Mouse (Mus musculus) kidney, postnatal 0 days (tissue): ENCODE results near the gene Bcl2a1c. TPM values are rescaled to one million over a fixed set of nuclear protein-coding genes. Genes with fewer than 3 reads are reported as not detected.
A peak's percentile ranks its signal among the peaks of the same experiment; 100 is the strongest.
"Not testable (repeated sequence)": the region's sequence is repeated elsewhere in the genome, so short reads cannot be mapped to it uniquely, and the experiment has no call there.

Source experiments
- ATAC-seq: fragments of 200-750 bp; cut with Nextera tagmentation; replicated peaks from 2 replicates; pipeline ENCODE4 v1.8.0; 2017; ENCODE audit warnings: low read depth, moderate number of reproducible peaks, moderate TSS enrichment, moderate library complexity; ENCODE audit not compliant: low FRiP score
- DNase-seq: peaks from one replicate; pipeline ENCODE4 v3.0.0-alpha.2; 2016; ENCODE audit warnings: low spot score
- H3K27ac ChIP-seq: fragments of 300-500 bp; sonication (generic); 2 replicates; pipeline ENCODE4 v1.5.1; 2014; ENCODE audit warnings: mild to moderate bottlenecking
- H3K27me3 ChIP-seq: fragments of 300-500 bp; sonication (generic); 2 replicates; pipeline ENCODE4 v1.6.1; 2014; ENCODE audit warnings: low read length, mixed read lengths; ENCODE audit not compliant: insufficient read depth
- H3K36me3 ChIP-seq: fragments of 300-500 bp; sonication (generic); 2 replicates; pipeline ENCODE4 v1.6.1; 2014; ENCODE audit warnings: low read length, mixed read lengths; ENCODE audit not compliant: insufficient read depth
- H3K4me1 ChIP-seq: fragments of 300-500 bp; sonication (generic); replicated peaks from 2 replicates; pipeline ENCODE4 v1.6.1; 2014; ENCODE audit warnings: antibody characterized with exemption, low read length, mixed read lengths; ENCODE audit not compliant: insufficient read depth
- H3K4me2 ChIP-seq: fragments of 300-500 bp; sonication (generic); 2 replicates; pipeline ENCODE4 v1.6.1; 2014; ENCODE audit warnings: mild to moderate bottlenecking, low read length, moderate library complexity, mixed read lengths
- H3K4me3 ChIP-seq: fragments of 300-500 bp; sonication (generic); replicated peaks from 2 replicates; pipeline ENCODE4 v1.5.1; 2014; ENCODE audit warnings: low read depth, low read length
- H3K9ac ChIP-seq: fragments of 300-500 bp; sonication (generic); 2 replicates; pipeline ENCODE4 v1.6.1; 2014; ENCODE audit warnings: low read depth, low read length
- H3K9me3 ChIP-seq: fragments of 300-500 bp; sonication (generic); replicated peaks from 2 replicates; pipeline ENCODE4 v1.6.1; 2016; ENCODE audit warnings: low read length, inconsistent platforms, mixed read lengths
- CTCF ChIP-seq: IDR thresholded peaks from 2 replicates; pipeline ENCODE4 v1.5.1; 2016; ENCODE audit warnings: antibody characterized with exemption, low read depth, mild to moderate bottlenecking, moderate library complexity
- WGBS: fragments of 180-500 bp; shearing (Covaris S2); extraction: QIAGEN DNeasy Blood & Tissue Kit; methylation state at CpG from one replicate; pipeline ENCODE4 v1.1.7; 2014; 5-methylcytosine and 5-hydroxymethylcytosine counted together
- polyA plus RNA-seq: library from polyadenylated mRNA; unstranded; fragments of >200 nt; fragmentation: Nextera tagmentation; extraction: Ambion mirVana; gene quantifications from 2 replicates; pipeline ENCODE4 v1.2.1, GENCODE M21; 2015

Gene Bcl2a1c
- polyA plus RNA-seq, 1 experiment from 2014 or later = 0.50 TPM

- no peaks in the 10 kb centered on the region for H3K27me3 ChIP-seq
- no peak overlapping the region for H3K27ac ChIP-seq
- peak overlapping the region; percentile 43 for H3K4me3 ChIP-seq
- H3K4me1 ChIP-seq = no peaks in the 10 kb centered on the region
- under 1% methylated on average over 48 of the region's 48 CpGs for WGBS
- H3K4me2 ChIP-seq = peak overlapping the region; percentile 81
- H3K9ac ChIP-seq = peak overlapping the region; percentile 46
- H3K9me3 ChIP-seq = no peaks in the 10 kb centered on the region
- no peak for TF ChIP-seq CTCF
- H3K36me3 ChIP-seq = no peaks in the 10 kb centered on the region
- peak; percentile 68 for DNase-seq
- ATAC-seq = peak; percentile 60; the same call in 1 of the 2 replicates
These were observed 38.0 kb downstream of the Bcl2a1c start for GRCm38 (mm10) chr9:114367783-114368470.

DNA sequence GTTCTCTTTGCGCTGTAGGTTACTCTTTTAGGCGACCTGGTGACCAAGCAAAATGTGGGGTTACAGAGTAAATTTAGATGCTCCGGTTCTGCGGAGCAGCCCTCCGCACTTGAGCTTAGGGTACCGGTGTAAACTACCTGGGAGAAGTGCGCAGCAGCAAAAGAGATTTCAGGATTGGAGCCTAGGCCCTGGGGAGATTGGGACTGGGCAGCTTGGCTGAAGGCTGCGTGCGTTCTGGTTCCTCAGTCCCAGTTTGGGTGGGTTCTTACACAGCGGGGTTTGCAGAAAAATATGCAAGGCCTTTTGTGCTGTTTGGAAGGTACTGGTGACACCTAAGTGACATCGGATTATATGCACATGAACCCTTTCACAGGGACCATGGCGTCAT lies 38.5 kb downstream of the Bcl2a1c start:
- H3K27me3 ChIP-seq = no peaks in the 10 kb centered on the region
- 14% methylated on average over 12 of the region's 12 CpGs for WGBS
- H3K9me3 ChIP-seq = no peaks in the 10 kb centered on the region
- peak overlapping the region; percentile 81 for H3K4me2 ChIP-seq
- H3K27ac ChIP-seq = no peak overlapping the region
- ATAC-seq (no peak; the same call in 1 of the 2 replicates), DNase-seq (no peak)
- no peak for TF ChIP-seq CTCF
- peak overlapping the region; percentile 46; the same call in 1 of the 2 replicates for H3K9ac ChIP-seq
- H3K4me1 ChIP-seq = no peaks in the 10 kb centered on the region
- no peaks in the 10 kb centered on the region for H3K36me3 ChIP-seq
- H3K4me3 ChIP-seq = peak overlapping the region; percentile 43

DNA sequence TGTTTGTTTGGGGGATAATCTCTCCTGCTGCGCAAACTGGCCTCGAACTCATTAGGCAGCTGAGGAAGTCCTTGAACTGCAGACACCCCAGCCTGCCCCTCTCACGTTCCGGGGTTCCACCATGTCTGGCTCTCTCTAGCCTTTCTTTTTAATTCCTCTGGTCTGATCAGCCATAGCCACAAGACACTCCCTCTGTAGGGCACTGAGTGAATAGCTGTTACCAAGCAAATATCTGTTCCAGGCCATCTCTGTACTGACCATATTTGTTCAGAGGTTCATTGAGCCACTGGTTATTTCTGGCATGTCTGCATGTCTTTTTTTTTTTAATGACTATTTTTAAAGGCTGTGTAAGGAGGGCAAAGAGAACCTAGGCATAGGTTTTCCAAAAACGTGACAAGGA lies 39.5 kb downstream of the Bcl2a1c start:
- H3K4me2 ChIP-seq, H3K4me3 ChIP-seq, H3K27ac ChIP-seq, H3K9me3 ChIP-seq, H3K36me3 ChIP-seq, H3K9ac ChIP-seq, H3K27me3 ChIP-seq, H3K4me1 ChIP-seq: not testable (repeated sequence)
- ATAC-seq = 0 out of 2 replicates have a peak, but pooled peaks have one; percentile 41
- TF ChIP-seq CTCF = peak; percentile 51
- 58% methylated on average over 5 of the region's 5 CpGs for WGBS
- peak; percentile 25 for DNase-seq

DNA sequence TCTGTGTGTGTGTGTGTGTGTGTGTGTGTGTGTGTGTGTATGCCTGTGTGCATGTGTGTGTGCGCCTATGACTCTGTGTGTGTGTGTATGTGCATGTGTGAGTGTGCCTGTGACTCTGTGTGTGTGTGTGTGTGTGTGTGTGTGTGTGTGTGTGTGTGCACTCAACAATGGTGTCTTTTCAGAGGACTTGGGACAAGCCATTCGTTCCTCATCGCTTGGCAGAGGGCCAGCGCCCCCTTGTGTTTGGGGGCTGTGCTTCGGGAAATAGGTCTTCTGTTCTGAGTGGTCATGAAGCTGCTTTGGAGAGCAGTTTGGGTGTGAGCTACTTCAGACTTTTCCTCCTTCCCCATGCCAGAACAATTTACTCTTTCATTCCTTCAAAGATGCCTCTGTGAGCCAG lies 41.8 kb downstream of the Bcl2a1c start:
- H3K27ac ChIP-seq, H3K4me3 ChIP-seq, H3K27me3 ChIP-seq, DNase-seq, ATAC-seq, H3K9me3 ChIP-seq, H3K4me1 ChIP-seq, H3K36me3 ChIP-seq, H3K4me2 ChIP-seq, H3K9ac ChIP-seq: not testable (repeated sequence)
- WGBS = 26% methylated on average over 5 of the region's 5 CpGs
- peak; percentile 23; the same call in 1 of the 2 replicates for TF ChIP-seq CTCF

GRCm38 (mm10) chr9:114375276-114375962 lies 45.5 kb downstream of the Bcl2a1c start:
- Histone ChIP-seq H3K4me1 (no peaks in the 10 kb centered on the region), H3K27ac (no peak overlapping the region), H3K4me3 (no peak overlapping the region), H3K27me3 (no peaks in the 10 kb centered on the region), H3K4me2 (no peak overlapping the region), H3K36me3 (peaks cover 19% of the 10 kb centered on the region; the same call in 1 of the 2 replicates), H3K9me3 (no peaks in the 10 kb centered on the region), H3K9ac (no peak overlapping the region)
- DNase-seq (no peak), ATAC-seq (no peak)
- WGBS = 92% methylated on average over 10 of the region's 10 CpGs
- TF ChIP-seq CTCF = no peak

DNA sequence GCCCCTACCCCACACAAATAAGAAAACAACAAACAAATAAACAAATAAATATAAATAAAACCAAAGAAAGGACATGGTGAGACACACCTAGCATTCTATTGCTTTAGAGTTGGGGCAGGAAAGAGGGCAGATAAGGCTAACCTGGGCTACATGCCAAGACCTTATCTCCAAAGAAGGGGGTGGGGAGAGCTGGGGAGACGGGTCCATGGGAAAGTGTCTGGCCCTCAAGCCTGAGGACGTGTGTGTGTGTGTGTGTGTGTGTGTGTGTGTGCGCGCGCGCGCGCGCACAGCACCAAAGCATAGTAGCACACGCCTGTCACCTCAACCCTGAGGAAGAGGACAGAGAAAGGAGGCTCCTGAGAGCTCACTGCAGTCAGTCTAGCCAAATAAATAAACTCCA lies 47.2 kb downstream of the Bcl2a1c start:
- H3K9ac ChIP-seq = no peak overlapping the region
- no peaks in the 10 kb centered on the region for H3K27me3 ChIP-seq
- 89% methylated on average over 10 of the region's 10 CpGs for WGBS
- H3K9me3 ChIP-seq = no peaks in the 10 kb centered on the region
- peaks cover 23% of the 10 kb centered on the region; the same call in 1 of the 2 replicates for H3K36me3 ChIP-seq
- no peak for ATAC-seq
- H3K27ac ChIP-seq = no peak overlapping the region
- H3K4me2 ChIP-seq = no peak overlapping the region
- TF ChIP-seq CTCF = no peak
- H3K4me1 ChIP-seq = no peaks in the 10 kb centered on the region
- H3K4me3 ChIP-seq = no peak overlapping the region
- DNase-seq = no peak
